Mouse (Mus musculus): ENCODE measurements at regions not wholly inside any gene's neighbourhood (a gene's known extent, or its start where the extent isn't known, plus 50 kb on each side); places are given as distances from the start of the nearest gene placed in this dataset.

DNA sequence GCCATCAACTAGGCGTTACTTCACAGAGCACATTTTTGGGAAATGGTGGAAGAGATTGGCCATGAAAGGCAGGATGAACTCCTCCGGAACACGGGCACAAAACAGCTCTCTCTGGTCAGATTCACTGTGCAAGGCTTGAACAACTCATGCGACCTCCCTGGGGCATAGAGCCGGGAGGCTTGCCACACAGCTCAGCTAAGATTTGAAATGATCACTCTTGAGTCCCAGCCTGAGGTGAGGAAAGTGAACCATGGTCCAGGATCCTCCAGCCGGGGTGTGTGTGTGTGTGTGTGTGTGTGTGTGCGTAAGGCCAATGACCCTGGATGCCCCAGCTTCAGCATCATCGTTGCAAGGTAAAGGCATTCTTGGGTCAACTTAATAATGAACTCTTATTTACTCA lies 237.5 kb downstream of the Gm45692 start:
- DNase-seq = no peak

DNA sequence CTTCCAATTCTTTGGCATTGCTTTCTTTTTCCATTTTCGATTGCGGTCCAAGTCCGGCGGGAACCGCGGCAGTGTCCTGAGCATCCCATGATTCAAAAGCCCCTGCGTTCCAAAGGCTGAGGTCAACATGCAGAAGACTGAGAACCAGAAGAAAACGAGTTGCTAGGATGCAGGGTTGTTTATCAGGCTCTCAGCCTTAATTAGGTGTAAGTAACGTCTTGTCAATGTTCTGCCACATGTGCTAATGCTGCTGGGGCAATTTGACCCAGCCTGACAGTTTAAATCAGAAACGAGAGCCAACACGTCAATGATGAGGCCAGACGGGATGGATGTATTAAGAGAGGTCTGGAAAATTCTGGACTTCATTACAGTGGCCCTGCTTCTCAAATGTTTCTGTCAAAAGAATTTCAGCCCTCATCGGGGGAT lies 239.4 kb downstream of the Gm45692 start:
- no peak for DNase-seq

DNA sequence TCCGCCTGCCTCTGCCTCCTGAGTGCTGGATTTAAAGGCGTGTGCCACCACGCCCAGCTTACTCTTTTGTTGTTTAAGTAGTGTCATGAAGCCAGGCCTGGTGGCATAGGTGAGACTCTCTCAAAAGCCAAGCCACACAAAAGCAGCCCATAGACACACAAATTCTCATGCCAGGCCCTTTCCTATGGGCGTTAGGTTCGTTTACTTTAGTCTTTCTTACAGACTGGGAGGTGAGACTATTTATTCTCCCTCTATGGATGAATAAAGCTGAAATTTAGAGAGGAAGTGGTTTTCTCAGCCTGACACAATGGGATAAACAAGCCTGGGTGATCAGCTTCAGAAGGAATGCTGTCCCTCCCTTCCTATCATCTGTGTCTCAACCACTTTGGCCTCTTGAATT lies 243.0 kb downstream of the Gm45692 start:
- DNase-seq = no peak

DNA sequence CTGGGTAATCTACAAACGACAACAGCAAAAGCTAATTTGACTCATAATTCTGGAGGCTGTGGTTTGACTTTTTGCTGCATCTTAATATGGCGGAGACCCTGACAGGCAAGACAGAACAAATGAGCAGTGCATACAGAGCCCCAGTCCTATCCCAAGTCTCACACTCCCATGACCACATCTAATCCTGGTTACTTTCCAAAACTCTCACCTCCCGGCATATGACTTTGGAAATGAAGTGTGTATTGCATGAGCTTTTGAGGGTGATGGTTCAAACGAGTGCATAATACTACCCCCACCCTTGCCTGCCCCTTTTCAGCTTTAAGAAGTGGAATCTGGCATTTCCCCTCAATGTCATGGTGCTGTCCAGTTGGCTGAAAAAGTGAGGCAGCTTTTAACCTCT lies 244.3 kb downstream of the Gm45692 start:
- no peak for DNase-seq

DNA sequence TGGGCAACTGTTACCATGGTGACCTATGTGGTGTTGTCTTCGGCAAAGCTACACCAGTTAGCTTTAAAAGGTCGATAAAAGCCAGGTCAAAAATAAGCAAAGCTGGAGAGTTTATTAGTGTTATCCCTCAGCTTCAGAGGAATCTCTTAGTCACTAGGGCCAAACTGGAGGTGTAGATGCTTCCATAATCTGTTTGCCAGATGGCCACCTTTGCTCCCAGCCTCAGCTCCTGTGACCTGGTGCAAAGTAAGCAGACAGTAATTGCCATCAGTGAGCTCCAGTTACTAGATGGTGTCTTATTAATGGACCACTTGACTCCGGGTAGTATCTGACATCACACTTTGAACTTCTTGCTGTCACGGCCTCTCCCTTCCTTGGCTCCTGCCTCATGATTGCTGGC lies 245.3 kb downstream of the Gm45692 start:
- DNase-seq = no peak

DNA sequence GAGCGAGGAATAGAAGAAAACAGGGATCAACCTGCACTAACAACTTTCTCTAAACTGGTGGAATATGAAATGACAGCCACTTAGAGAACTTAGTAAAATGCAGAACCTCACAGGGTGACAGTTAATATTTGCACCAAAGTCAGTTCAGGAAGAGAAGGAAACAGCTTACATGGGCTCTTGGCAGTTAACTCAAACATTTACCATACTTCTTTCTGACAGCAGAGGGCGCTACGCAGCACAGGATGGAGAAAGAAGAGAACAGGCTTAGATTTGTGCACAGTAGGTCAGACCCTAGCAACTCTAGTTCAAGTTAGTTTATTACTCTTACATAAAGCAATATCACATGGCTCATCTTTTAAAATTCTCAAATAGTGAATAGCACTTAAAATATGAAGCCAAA lies 261.3 kb downstream of the Gm45692 start:
- DNase-seq = peak; percentile 74 to 79

DNA sequence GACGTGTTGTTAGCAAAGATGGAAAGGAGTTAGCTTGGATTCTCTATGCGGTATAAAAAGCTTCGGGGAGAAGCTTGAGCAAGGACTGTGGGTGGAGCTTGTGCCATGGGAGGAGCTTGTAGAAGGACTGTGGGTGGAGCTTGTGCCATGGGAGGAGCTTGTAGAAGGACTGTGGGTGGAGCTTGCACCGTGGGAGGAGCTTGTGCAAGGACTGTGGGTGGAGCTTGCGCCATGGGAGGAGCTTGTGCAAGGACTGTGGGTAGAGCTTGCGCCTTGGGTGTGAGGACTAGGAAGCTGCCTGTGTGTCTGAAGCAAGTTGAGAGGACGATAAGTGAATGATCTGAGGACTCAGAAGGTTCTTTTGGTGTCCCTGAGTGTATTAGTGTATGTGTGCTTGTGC lies 263.1 kb downstream of the Gm45692 start:
- no peak for DNase-seq

DNA sequence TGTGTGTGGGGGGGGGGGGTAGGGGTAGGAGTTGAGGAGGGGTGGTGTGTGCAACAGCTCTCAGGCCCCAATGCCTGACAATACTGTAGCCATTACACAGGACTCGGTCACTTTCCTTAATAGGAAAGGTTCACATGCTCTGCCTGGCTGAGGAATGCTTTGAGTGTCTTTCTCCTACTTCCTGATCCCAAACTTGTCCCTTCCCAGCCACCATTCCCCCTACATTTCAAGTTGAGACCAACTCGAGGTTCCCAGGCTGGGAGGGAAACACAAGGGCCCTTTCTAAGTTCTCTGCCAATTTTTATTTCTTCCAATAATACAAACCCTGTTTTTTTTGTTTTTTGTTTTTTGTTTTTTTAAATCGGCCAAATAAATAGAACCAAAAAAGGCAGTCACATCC lies 264.6 kb downstream of the Gm45692 start:
- DNase-seq = peak; percentile 45 to 69

DNA sequence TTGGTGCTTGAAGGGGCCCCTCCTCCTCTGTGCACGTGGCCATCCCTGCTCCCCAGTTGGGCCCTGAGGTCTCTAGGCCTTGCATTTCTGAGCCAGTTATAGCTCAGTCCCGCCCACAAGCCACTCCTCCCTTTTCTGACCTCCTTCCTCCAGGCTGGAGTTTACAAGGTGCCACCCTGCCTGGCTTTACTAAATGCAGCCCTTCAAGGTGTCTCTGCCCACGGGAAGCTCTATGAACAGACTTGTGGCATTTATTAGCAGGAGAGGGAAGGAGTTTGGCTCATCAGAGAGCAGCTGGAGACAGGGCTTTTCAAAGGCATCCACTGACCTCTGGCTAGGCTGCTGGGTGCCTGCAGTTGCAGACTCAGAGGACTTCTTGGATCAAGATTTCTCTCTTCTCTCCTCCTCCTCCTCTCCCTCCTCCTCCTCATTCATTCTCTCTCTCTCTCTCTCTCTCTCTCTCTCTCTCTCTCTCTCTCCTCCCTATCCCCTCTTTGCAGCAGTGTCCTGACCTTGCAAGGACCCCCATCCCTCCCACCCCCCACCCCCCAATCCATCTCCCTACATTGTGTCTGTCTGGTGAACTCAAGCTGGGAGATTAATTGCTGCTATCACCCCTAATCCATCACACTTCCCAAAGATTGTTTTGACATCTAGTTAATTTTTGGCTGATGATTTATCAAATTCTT lies 265.1 kb downstream of the Gm45692 start:
- DNase-seq = peak; percentile 73 to 81

DNA sequence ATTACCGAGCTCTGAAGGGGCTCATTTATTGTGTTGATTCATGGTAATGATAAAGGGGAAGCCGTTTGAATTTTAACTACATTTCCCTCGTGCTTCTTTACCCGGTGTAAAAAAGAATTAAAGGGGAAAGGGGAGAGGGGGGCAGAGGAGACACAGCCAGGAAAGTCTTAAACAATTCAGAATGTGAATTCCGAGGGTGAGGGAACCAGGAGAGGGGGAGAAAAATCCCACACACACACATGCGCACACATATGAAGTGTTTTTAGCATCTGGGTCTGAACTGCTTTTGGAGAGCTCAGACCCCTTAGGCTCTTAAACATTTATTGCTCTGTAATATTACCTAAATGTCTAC lies 265.6 kb downstream of the Gm45692 start:
- peak in 1 of 2 experiments; percentile 21 for DNase-seq

DNA sequence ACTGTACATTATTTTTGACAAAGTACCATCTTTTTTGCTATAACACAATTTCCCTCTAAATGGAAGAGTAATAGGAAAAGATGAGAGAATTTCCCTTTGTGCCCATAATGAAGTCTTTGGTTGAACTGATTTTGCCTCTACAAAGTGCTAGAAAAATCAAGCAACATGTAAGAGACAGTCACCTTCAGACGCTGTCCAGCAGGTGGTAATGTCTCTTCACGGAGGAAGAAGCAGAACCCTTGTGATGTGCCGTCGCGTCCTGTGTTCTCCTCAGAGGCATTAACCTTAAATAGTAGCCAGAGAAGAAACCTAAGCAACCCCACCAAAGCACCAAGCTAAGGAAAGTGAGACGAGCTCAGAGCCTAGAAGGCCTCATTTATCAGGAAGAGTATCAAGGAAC lies 275.7 kb downstream of the Gm45692 start:
- peak in 1 of 2 experiments; percentile 26 for DNase-seq

DNA sequence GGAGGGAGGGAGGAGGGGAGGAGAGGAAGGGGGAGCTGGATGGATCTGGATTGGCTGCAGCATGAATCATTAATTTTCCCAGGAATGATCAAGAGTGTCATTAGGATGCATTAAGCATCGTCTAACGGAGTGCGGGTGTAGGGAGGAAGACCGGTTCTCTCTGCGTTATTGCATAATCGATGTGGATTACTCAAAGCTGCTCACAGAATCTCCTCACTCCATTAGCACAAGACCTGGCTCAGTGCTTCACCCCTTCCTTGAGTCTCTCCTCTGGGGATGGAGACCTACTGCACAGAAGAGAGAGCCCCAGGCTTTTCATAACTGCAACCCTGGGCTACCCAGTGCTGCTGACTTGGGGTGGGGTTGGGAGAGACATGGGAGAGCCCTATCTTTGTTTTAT lies 300.7 kb downstream of the Gm45692 start:
- no peak for DNase-seq

DNA sequence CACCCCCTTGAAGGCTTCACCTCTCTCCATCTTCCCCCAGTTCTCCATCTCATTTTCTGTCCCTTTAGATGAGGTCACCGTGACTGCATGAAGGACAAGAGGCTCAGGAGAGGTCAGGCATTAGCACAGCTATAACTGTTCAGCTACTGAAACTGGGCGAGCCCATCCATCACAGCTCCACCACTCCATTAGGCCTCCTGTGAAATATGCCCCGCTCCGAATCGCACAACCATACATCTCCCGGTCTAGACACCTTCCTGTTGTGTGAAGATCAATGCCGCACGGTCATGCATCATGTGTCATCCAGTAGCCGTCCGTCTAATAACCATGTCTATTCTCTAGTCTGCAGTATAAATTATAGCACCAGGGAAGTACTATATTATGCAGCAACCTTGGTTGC lies 301.2 kb downstream of the Gm45692 start:
- no peak for DNase-seq

DNA sequence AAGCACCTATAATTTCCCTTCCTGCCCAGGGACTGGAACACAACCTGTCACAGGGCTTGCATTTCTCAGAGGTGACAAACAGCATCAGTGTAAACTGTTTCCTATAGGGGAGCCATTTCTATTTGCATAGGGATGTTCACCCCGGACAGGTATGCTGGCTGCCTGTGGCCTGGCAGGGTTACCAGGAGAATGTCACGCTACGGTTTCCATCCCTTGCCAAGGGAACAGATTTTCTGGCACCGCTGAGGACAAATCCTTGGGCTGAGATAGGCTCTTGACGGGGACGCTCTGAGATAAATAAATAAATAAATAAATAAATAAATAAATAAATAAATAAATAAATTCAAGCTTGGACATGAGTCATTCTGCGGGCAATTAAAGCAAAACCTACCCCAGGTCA lies 308.0 kb downstream of the Gm45692 start:
- no peak for DNase-seq

DNA sequence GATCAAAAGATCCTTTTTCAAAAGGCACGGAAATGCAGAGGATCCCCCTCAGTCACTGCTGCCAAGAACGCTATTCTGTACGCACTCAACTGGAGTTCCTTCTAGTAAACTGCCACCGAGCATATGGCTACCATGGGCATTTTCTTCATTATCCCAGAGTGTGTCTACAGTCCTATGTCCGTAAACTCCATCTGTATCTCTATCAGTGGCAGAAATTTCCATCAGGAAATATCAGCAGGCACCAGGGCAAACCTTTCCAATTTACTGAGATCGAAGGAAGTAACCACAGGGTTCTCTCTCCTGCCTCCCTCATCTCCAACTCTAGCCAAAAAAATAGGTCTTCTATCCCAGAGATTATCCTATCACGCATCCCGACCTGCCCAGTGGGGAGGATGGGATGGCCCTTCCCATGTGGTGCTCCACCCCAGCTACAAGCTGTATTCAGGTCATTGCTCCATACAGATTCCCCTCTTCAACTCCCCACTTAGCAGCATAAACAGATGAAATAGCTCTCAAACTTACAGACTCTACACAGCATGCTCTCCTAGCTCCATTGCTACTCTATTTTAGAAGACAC lies 310.5 kb downstream of the Gm45692 start:
- no peak for DNase-seq

DNA sequence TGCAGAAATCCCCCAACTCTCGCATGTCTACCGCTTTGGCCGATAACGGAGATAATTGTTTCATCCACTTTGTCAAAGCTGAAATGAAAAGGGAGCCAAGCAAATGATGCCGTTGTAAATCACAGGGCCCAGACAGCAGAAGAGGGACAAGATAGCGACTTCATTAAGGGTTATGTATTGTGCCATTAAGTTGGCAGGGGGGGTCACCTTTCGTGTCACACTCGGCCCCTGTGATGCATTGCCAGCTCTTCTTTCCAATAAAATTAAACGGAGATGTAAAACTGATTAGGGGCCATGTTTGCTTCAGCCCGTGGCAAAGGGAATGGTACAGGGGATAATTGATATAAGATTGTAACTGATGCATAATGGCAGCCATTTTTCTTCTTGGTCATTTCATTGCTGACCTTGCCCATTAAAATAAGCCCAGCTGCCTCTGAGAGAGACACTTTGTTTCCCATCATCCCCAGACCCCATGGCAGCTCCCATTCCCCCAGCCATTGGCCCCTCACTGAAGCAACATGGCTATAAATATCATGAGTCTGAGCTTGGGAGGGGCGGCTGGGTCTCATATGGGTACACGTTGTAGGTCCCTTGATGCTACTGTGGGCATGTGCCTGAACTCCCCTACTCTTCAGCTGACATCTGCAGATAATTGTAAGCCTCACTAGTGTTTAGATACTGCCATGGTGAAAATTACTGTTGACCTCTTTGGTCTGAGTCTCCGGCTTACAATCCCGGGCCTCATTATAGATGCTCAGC lies 313.0 kb downstream of the Gm45692 start:
- no peak for DNase-seq

DNA sequence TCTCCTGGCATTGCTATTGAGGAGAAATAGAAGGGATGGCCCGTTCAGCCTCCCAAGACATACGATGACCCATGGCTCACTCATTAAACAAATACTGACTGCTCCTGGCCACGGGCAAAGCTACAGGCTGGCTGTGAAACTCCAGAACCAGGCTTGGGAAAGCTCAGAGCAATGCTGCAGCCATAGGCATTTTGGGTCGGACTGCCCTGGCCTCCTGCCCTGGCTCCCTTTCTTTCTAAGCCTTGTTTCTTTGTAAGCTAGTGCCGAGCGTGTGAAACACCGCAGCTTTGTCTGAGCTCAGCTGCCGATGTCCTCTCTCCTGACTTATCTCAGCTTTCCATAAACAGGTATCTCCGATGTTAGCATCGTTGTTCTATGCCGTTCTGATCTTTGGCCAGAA lies 316.9 kb downstream of the Gm45692 start:
- DNase-seq = no peak

DNA sequence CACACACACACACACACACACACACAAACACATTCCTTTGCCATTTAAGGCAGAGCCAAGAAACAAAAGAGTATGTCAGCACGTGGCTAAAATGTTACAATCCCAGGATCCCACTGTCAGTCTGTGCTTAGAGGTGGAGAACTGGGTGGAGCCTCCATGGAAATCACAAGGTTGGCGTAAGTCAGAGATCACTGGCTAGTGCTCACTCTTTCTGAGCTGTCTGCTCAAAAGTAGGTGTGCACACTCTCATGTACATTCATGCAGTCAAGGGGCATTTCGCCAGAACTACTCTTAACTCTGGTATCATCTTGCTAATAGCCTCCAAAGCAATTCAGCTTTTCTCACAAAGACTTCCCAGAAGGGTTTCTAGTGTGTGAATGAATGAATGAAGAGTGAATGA lies 318.2 kb downstream of the Gm45692 start:
- no peak for DNase-seq

DNA sequence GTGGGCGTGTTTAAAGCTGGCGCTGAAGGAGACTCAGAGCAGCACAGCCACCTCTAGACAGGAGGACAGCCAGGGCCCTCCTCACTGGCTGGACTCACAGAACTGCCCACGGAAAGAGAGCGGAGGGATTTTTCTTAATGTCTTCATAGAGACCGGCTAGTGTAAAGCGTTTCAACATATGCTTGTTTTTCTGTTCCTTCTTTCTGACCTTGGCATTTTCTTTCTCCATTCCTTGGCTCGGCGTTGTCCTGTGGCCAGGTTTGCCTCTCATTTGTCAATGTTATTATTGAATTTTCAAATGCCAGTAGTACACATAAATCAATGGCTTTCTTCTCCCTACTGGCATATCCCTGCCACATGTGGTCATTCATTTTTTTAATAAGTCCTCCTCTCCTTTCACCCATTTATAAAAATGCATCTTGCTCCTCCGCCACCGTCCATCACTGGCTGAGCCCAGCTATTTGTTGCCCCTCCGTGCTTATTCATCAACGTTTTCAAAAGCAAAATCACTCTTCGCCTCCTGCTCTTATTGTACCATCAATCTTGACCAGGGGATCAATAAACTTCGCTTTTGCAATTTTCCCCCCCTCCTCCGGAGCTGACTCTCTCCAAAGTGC lies 319.0 kb downstream of the Gm45692 start:
- DNase-seq = no peak

DNA sequence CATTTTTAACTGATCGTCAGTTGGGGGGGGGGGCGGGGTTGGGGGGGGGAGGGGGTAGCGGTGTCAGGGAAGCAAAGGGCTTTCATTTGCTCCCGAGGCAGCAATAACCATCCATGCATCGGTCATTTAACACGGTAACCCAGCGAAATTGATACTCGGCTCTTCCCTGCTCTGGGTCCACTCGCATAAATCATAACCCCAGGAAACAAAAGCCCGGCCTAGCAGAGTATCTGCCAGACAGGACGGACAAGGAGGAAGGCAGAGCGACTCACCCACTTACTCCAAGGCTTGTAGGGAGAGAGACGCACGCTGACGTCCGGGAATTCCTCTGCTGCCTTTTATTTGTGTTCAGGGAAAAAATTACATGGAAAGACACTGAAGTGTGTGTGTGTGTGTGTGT lies 319.5 kb downstream of the Gm45692 start:
- peak; percentile 32 to 44 for DNase-seq

DNA sequence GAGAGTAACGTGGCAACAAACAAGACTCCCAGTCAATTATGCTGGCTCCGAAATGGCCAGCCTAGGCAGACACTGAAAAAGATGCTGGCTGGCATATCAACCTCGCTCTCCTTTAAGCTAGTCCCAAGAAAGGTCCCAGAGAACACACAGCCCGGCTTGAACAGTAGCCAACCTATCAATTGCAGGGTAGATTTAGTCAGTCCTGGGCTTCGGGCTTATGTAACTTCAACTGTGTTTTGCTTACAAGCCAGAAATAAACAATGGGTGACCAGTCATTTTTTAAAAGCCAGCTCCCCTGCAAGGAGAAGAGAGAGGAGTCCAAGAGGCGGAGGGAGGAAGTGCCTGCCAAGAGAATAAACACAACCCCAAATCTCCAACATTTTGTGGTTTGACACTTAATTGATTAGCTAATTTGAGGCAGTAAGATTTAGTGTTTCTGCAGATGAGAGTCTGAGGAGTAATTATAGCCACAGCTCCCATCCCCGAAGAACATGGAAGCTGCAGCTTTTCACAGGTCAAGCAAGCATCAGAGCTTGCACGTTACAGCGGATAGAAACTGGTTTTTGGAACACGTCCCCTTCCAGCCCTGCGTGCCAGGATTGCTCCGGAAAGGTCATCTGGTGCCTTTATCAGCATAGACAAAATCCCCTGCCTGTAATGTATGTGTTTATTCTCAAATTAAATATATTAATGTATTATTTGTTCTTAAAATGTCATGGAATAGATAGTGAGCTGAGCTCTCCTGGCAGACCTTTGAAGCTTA lies 322.1 kb downstream of the Gm45692 start:
- no peak for DNase-seq

DNA sequence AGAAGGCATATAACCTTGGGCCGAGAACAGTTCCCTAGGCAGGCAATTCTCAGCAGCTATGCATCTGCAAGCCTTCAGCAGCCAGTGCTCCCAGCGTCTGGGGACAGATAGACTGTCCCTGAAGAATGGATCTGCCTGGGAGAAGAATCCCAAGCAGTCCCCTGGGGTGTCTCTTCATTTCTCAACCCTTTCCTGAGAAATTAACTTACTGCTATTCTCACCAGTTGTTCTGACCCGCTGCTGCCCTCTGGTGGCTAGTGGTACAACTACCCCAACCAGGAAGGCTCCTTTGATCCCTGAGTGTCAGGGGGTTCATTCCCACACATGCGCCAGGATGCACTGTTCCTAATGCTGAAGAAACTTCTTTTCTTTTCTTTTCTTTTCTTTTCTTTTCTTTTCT lies 323.7 kb downstream of the Gm45692 start:
- DNase-seq = peak; percentile 87 to 88

DNA sequence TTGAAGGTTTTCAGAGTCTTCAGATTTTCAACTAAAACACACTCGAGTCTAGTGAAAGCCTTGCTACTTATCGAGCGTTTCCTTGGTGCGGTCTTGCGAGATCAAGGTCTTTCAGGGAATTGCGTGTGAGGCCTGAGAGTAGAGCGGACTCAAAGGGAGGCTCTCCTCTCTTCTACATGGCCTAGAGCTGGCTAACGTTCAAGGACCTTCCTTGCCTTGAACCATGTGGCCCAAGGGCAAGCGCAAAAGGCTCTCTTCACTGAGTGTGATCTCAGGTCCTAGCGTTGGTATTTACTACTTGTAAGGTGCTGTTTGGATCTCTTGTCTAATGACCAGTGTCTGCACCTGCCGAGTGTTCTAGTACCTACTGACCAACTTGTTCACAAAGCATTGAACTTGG lies 324.4 kb downstream of the Gm45692 start:
- no peak for DNase-seq

Measured in kidney, postnatal 4 days (tissue).